Mouse (Mus musculus) ES-Bruce4 (cell line): ENCODE measurements at regions not wholly inside any gene's neighbourhood (a gene's known extent, or its start where the extent isn't known, plus 50 kb on each side); places are given as distances from the start of the nearest gene placed in this dataset.

Experiments
- CTCF ChIP-seq: IDR thresholded peaks from one replicate; pipeline ENCODE4 v1.8.1; 2011; ENCODE audit warnings: low read depth, low read length
- EP300 ChIP-seq: IDR thresholded peaks from 2 replicates; pipeline ENCODE4 v1.6.1; 2011; ENCODE audit warnings: low read depth, low read length; ENCODE audit not compliant: insufficient read depth
- POLR2A ChIP-seq: IDR thresholded peaks from one replicate; pipeline ENCODE4 v1.8.1; 2011; ENCODE audit warnings: low read length; ENCODE audit not compliant: insufficient read depth

- TF ChIP-seq CTCF: no peak
- no peak for TF ChIP-seq EP300
- TF ChIP-seq POLR2A: no peak
Measured at GRCm38 (mm10) chr12:118381013-118381412, 79.8 kb upstream of the Sp4 start.
